Mouse (Mus musculus) heart, embryonic 11.5 days (tissue): Measurements from ENCODE around the gene Sec24c. TPM values are rescaled to one million over a fixed set of nuclear protein-coding genes. Genes with fewer than 3 reads are reported as not detected.
"Not testable (repeated sequence)": the region's sequence is repeated elsewhere in the genome, so short reads cannot be mapped to it uniquely, and the experiment has no call there.

ENCODE experiments used
- ATAC-seq: fragments of 200-750 bp; cut with Nextera tagmentation; replicated peaks from 2 replicates; pipeline ENCODE4 v1.8.0; 2017; ENCODE audit warnings: moderate library complexity; ENCODE audit not compliant: insufficient number of reproducible peaks, low FRiP score, low TSS enrichment
- H3K27ac ChIP-seq: fragments of 300-500 bp; sonication (generic); 2 replicates; pipeline ENCODE4 v1.5.1; 2014; ENCODE audit warnings: mild to moderate bottlenecking, low read depth, low read length
- H3K27me3 ChIP-seq: fragments of 300-500 bp; sonication (generic); 2 replicates; pipeline ENCODE4 v1.6.1; 2014; ENCODE audit warnings: mild to moderate bottlenecking, low read length, mixed read lengths; ENCODE audit not compliant: control insufficient read depth, insufficient read depth
- H3K36me3 ChIP-seq: fragments of 300-500 bp; sonication (generic); 2 replicates; pipeline ENCODE4 v1.6.1; 2014; ENCODE audit warnings: mild to moderate bottlenecking, low read length, moderate library complexity, mixed read lengths; ENCODE audit not compliant: control insufficient read depth, insufficient read depth
- H3K4me1 ChIP-seq: fragments of 300-500 bp; sonication (generic); 2 replicates; pipeline ENCODE4 v1.6.1; 2014; ENCODE audit warnings: low read length; ENCODE audit not compliant: control insufficient read depth, insufficient read depth
- H3K4me2 ChIP-seq: fragments of 300-500 bp; sonication (generic); 2 replicates; pipeline ENCODE4 v1.6.1; 2014; ENCODE audit warnings: mild to moderate bottlenecking, moderate library complexity
- H3K4me3 ChIP-seq: fragments of 300-500 bp; sonication (generic); 2 replicates; pipeline ENCODE4 v1.5.1; 2014; ENCODE audit warnings: low read depth, low read length
- H3K9ac ChIP-seq: fragments of 300-500 bp; sonication (generic); 2 replicates; pipeline ENCODE4 v1.6.1; 2014; ENCODE audit warnings: mild to moderate bottlenecking, low read depth, low read length, moderate library complexity
- H3K9me3 ChIP-seq: fragments of 300-500 bp; sonication (generic); replicated peaks from 2 replicates; pipeline ENCODE4 v1.6.1; 2016; ENCODE audit warnings: low read length; ENCODE audit not compliant: control insufficient read depth
- WGBS: fragments of 180-500 bp; shearing (Covaris S2); extraction: QIAGEN DNeasy Blood & Tissue Kit; methylation state at CpG from one replicate; pipeline ENCODE4 v1.1.7; 2014; ENCODE audit not compliant: insufficient replicate concordance; 5-methylcytosine and 5-hydroxymethylcytosine counted together
- polyA plus RNA-seq: library from polyadenylated mRNA; unstranded; fragments of >200 nt; fragmentation: Nextera tagmentation; extraction: Ambion mirVana; gene quantifications from 2 replicates; pipeline ENCODE4 v1.2.1, GENCODE M21; 2014

Gene Sec24c
- 78.1 and 84.6 TPM in 2 replicates for polyA plus RNA-seq

DNA sequence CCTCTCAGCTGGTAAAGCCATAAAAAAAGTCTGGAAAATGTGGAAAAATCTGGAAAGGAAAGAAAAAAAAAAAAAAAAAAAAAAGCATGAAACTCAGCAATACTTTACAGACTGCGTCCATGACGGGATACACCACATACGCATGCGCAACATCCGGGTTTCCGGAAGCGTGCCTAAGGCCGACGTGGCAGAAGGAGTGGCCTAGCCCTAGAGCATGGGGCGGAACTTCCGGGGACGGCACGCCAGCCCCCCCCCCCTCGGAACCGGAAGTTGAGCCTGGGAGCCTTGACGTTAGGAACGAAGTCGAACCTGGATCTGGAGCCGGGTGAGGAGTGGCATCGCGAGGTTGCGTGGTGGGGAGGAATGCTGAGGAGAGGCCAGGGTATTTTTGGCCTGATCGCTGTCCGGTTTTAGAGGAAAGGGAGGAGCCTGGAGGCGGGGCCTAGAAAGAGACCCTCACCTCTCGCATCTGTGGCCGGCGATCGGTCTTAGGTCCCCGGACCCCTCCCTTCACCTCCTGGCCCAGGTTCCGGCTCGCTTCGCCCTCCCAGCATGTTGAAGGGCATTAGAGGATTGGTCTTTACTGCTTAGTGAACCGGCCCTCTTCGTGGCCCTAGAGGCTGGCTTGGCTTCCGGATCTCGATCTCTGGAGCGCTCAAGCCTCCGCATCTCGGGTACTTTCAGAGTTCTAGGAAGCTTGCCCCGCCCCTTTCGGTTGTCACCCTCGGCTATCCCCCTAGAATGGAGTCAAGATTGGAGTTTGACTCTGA lies at the start of gene Sec24c:
Gene Sec24c (plus strand): TSS at position 245 of the 770 bp plus-strand sequence.
- Histone ChIP-seq H3K9ac (peak within 1 kb of the TSS; percentile 90), H3K27me3 (no peaks in the 10 kb centered on the region), H3K4me3 (peak within 1 kb of the TSS; percentile 81), H3K27ac (peak within 1 kb of the TSS; percentile 97), H3K9me3 (no peaks in the 10 kb centered on the region; the same call in 1 of the 2 replicates), H3K36me3 (peaks cover 21% of the 10 kb centered on the region), H3K4me2 (peak within 1 kb of the TSS; percentile 81), H3K4me1 (peaks cover 9% of the 10 kb centered on the region)
- ATAC-seq: peak; percentile 92
- WGBS: under 1% methylated on average over 43 of the region's 43 CpGs

- Histone ChIP-seq H3K27ac (no peak overlapping the region), H3K4me2 (no peak overlapping the region), H3K4me3 (no peak overlapping the region), H3K36me3 (no peaks in the 10 kb centered on the region), H3K27me3 (no peaks in the 10 kb centered on the region), H3K9ac (no peak overlapping the region), H3K4me1 (peaks cover 4% of the 10 kb centered on the region), H3K9me3 (no peaks in the 10 kb centered on the region)
- no peak for ATAC-seq
- 81% methylated on average over 2 of the region's 2 CpGs for WGBS
Measured at GRCm38 (mm10) chr14:20626447-20626846, 47.7 kb upstream of the Sec24c start.

DNA sequence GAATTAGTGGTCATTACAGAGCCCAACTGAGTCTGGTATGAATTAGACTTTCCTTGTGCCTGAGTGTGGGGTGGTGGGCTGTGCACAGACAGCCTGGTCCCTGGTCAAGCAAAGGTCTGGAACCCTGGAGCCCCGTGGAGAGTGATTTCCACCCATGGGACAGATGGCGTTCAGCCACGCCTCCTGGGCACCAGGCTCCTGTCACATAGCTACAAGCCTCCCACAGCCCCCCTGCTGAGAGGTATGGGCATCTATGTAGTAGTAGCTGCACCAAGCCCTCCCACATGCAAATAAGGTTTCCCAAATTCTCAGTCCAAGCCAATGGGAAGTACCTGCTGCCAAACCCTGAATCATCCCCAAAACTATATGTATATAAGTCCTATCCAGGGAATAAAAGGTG lies 47.1 kb upstream of the Sec24c start:
- ATAC-seq: no peak
- Histone ChIP-seq H3K4me2 (peak overlapping the region; percentile 29; the same call in 1 of the 2 replicates), H3K27me3 (no peaks in the 10 kb centered on the region), H3K27ac (no peak overlapping the region), H3K36me3 (no peaks in the 10 kb centered on the region), H3K9me3 (no peaks in the 10 kb centered on the region), H3K9ac (no peak overlapping the region), H3K4me1 (peaks cover 4% of the 10 kb centered on the region), H3K4me3 (no peak overlapping the region)
- WGBS: 79% methylated on average over 3 of the region's 3 CpGs

DNA sequence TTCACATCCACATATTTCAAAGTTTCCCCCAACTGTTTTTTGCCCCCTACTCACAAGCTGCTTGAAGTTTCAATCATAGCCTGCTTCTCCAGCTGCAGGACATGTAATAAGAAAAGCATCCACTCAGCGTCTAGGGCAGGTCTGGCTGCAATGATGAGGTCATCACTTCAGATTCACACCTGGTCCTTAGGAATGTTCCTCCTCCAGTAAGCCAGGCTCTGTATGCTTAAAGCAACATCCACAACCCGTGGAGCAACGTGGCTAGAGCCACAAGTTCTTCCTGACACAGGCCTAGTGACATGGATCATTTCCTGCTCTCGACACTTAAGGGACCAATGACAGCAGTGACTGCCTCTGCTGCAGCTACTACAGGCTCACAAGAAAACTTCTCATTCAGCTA lies 42.9 kb upstream of the Sec24c start:
- no peaks in the 10 kb centered on the region for H3K36me3 ChIP-seq
- peaks cover 4% of the 10 kb centered on the region for H3K4me1 ChIP-seq
- H3K27me3 ChIP-seq: no peaks in the 10 kb centered on the region
- no peak overlapping the region for H3K4me2 ChIP-seq
- no peaks in the 10 kb centered on the region for H3K9me3 ChIP-seq
- no peak overlapping the region for H3K27ac ChIP-seq
- no peak for ATAC-seq
- 27% methylated on average over 4 of the region's 4 CpGs for WGBS
- no peak overlapping the region for H3K9ac ChIP-seq
- H3K4me3 ChIP-seq: no peak overlapping the region

- Histone ChIP-seq H3K4me1 (peaks cover 6% of the 10 kb centered on the region), H3K27me3 (no peaks in the 10 kb centered on the region), H3K27ac (no peak overlapping the region), H3K9me3 (no peaks in the 10 kb centered on the region), H3K9ac (no peak overlapping the region), H3K36me3 (no peaks in the 10 kb centered on the region), H3K4me2 (no peak overlapping the region), H3K4me3 (no peak overlapping the region)
- WGBS: 88% methylated on average over 2 of the region's 2 CpGs
- ATAC-seq: no peak
Measured at GRCm38 (mm10) chr14:20635546-20635945, 38.6 kb upstream of the Sec24c start.

GRCm38 (mm10) chr14:20636968-20637367 lies 37.1 kb upstream of the Sec24c start:
- not testable (repeated sequence) for H3K4me1 ChIP-seq, ATAC-seq, H3K27me3 ChIP-seq, H3K27ac ChIP-seq, H3K36me3 ChIP-seq, H3K9ac ChIP-seq, H3K4me2 ChIP-seq, H3K4me3 ChIP-seq, H3K9me3 ChIP-seq
- 85% methylated on average over 3 of the region's 3 CpGs for WGBS

GRCm38 (mm10) chr14:20637818-20638574 lies 36.1 kb upstream of the Sec24c start:
- no peak overlapping the region for H3K4me2 ChIP-seq
- H3K4me1 ChIP-seq: peaks cover 10% of the 10 kb centered on the region; the same call in 1 of the 2 replicates
- H3K9ac ChIP-seq: no peak overlapping the region
- no peak overlapping the region for H3K4me3 ChIP-seq
- 64% methylated on average over 2 of the region's 2 CpGs for WGBS
- no peaks in the 10 kb centered on the region for H3K9me3 ChIP-seq
- no peaks in the 10 kb centered on the region for H3K36me3 ChIP-seq
- no peaks in the 10 kb centered on the region for H3K27me3 ChIP-seq
- no peak overlapping the region for H3K27ac ChIP-seq
- no peak for ATAC-seq

DNA sequence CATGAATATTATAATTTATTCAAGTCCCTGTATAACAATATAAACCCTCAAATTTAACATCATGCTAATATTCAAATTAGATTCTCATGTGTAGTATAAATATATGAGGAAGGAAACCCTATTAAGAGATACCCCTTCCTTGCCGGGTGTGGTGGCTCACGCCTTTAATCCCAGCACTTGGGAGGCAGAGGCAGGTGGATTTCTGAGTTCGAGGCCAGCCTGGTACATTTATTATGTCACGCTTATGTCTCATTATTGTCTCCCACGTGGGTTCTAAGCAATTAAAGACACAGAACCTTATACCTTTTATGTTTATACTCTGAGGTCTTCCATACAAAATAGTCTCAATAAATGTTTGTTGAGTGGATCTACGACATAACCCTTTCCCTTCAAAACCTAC lies 35.4 kb upstream of the Sec24c start:
- 84% methylated on average over 6 of the region's 6 CpGs for WGBS
- Histone ChIP-seq H3K4me3 (no peak overlapping the region), H3K9ac (no peak overlapping the region), H3K36me3 (no peaks in the 10 kb centered on the region), H3K27ac (no peak overlapping the region), H3K27me3 (no peaks in the 10 kb centered on the region), H3K9me3 (no peaks in the 10 kb centered on the region), H3K4me2 (no peak overlapping the region), H3K4me1 (peaks cover 10% of the 10 kb centered on the region; the same call in 1 of the 2 replicates)
- no peak for ATAC-seq
